Mouse (Mus musculus) small intestine, adult 2 months (tissue): ENCODE measurements at regions not wholly inside any gene's neighbourhood (a gene's known extent, or its start where the extent isn't known, plus 50 kb on each side); places are given as distances from the start of the nearest gene placed in this dataset.

ENCODE experiments used
- CTCF ChIP-seq: fragments of 200-500 bp; IDR thresholded peaks from 2 replicates; pipeline ENCODE4 v1.5.1; 2012; ENCODE audit warnings: low read depth, mild to moderate bottlenecking, control low read depth, inconsistent platforms, low read length, moderate library complexity, mixed read lengths; ENCODE audit not compliant: insufficient replicate concordance, insufficient read length; ENCODE audit errors: extremely low read depth
- POLR2A ChIP-seq: fragments of 200-500 bp; IDR thresholded peaks from 2 replicates; pipeline ENCODE4 v1.6.1; 2012; ENCODE audit warnings: low read depth, mild to moderate bottlenecking, control low read depth, inconsistent platforms, low read length, moderate library complexity

- no peak for TF ChIP-seq POLR2A
- TF ChIP-seq CTCF: peak; percentile 14; the same call in 1 of the 2 replicates
These were observed 76.5 kb upstream of the Tank start for GRCm38 (mm10) chr2:61501922-61502321.
